16 mouse cellular contexts compared by ENCODE assay signal in the genomic region with DNA sequence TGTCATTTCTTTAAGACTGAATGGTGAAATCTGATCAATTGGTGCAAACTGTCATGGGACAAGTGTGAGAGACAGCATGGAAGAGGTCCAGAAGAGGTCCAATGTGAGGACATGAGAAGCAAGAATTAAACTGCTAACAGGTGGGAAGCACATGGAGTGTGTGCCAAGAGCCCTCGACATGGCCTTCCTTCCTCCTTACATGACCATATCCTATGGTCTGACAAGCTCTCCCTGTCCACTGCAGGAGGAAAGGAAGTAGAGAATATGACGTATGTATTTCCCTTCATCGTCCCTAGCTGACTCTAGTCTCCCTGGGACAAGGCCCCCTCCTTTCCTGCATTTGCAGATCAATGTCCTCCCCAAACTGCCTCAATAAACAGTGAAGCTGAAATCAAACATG.
"Had no signal": no experiment of that assay in that cellular context is flagged by ENCODE, and none has a peak within 500 bp of the region (broad histone marks: within the 10 kb centered on the region; RNA-seq: fewer than 3 reads in every experiment).

No protein-coding gene starts in this region.

- H3K27me3 ChIP-seq: limb, embryonic 12.5 days; limb, embryonic 15.5 days had no signal

- H3K9me3 ChIP-seq: limb, embryonic 12.5 days; limb, embryonic 15.5 days had no signal

- H3K9ac ChIP-seq: limb, embryonic 12.5 days; limb, embryonic 15.5 days; liver, embryonic 14.5 days; liver, postnatal 0 days had no signal

- H3K36me3 ChIP-seq: limb, embryonic 12.5 days; limb, embryonic 15.5 days had no signal

- DNase-seq: kidney, adult 18-20 months; kidney, postnatal 4 days; left cerebral cortex, postnatal 4 days; liver, postnatal 0 days; lung, postnatal 10 days; midbrain, embryonic 14.5 days; thymus, adult 18-20 months; thymus, postnatal 36 days had no signal

- H3K4me3 ChIP-seq: limb, embryonic 12.5 days; limb, embryonic 15.5 days had no signal

- ATAC-seq: intestine, embryonic 16.5 days; liver, postnatal 0 days had no signal

- H3K4me2 ChIP-seq: limb, embryonic 12.5 days; limb, embryonic 15.5 days; liver, embryonic 11.5 days; midbrain, embryonic 11.5 days had no signal

- H3K27ac ChIP-seq: kidney, postnatal 0 days; limb, embryonic 12.5 days; limb, embryonic 15.5 days; liver, embryonic 14.5 days; macrophage had no signal
